Mouse (Mus musculus): ENCODE results near the gene Ifitm2. TPM values are rescaled to one million over a fixed set of nuclear protein-coding genes. Genes with fewer than 3 reads are reported as not detected.

Gene Ifitm2
- polyA plus RNA-seq, 1 experiment from 2014 or later = 459 TPM

- Histone ChIP-seq H3K27ac (no peak overlapping the region), H3K9ac (no peak overlapping the region), H3K27me3 (no peaks in the 10 kb centered on the region), H3K4me3 (no peak overlapping the region), H3K9me3 (replicated peaks) (no peaks in the 10 kb centered on the region), H3K4me1 (replicated peaks) (peaks cover 68% of the 10 kb centered on the region), H3K4me2 (0 out of 2 replicates have a peak overlapping the region, but pooled peaks have one; percentile 66), H3K36me3 (no peaks in the 10 kb centered on the region; the same call in 1 of the 2 replicates)
- ATAC-seq (replicated peaks; ENCODE audit: insufficient number of reproducible peaks, insufficient read depth, low FRiP score, low read depth) = no peak
- 58% methylated on average over 7 of the region's 7 CpGs for WGBS
These were observed 3.3 kb downstream of the Ifitm2 start for GRCm38 (mm10) chr7:140952441-140952840.

- no peaks in the 10 kb centered on the region; the same call in 1 of the 2 replicates for H3K36me3 ChIP-seq
- H3K9me3 ChIP-seq (replicated peaks) = no peaks in the 10 kb centered on the region
- no peak overlapping the region for H3K4me2 ChIP-seq
- H3K9ac ChIP-seq = no peak overlapping the region
- H3K27me3 ChIP-seq = no peaks in the 10 kb centered on the region
- no peak overlapping the region for H3K4me3 ChIP-seq
- H3K4me1 ChIP-seq (replicated peaks) = peaks cover 72% of the 10 kb centered on the region
- no peak for ATAC-seq (replicated peaks; ENCODE audit: insufficient number of reproducible peaks, insufficient read depth, low FRiP score, low read depth)
- peak overlapping the region; percentile 71; the same call in 1 of the 2 replicates for H3K27ac ChIP-seq
- 63% methylated on average over 6 of the region's 6 CpGs for WGBS
These were observed 4.0 kb downstream of the Ifitm2 start for GRCm38 (mm10) chr7:140951765-140952164.

- no peak overlapping the region for H3K9ac ChIP-seq
These were observed 4.7 kb downstream of the Ifitm2 start for GRCm38 (mm10) chr7:140951051-140951450.

DNA sequence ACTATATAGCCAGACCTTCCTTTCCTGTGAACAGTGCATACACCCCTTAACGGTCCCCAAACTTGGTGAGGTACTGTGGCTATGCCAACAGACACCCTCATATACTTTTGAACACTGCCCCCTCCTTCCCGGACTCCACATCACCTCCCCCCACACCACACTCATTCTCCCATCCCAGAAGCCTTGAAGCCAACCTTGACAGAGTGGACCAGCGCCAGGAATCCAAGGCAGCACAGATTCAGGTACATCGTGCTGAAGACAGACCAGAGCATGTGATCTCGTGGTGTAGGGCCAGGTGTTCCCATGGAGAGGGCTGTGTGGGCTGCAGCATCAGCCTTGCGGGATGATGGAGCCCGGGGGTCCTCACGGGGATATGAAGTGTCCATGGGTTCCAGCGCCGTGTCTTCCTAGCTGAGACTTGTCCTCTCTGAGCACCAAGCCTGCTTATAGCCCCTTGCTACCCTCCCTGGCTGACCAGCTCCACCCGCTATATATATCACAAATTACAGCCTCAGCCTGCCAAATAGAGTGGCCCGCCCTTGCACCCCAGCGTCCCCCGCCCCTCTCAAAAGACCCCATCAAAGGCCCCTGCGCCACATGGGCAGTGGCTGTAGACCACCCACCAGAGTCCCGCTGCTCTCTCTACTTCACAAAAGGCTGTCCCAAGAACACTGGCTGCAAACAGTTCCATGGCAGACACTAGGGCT, 5.8 kb downstream of the Ifitm2 start, which contains the start of gene Ifitm5:
TSS of gene Ifitm5 (minus strand) at position 468 of the 707 bp plus-strand sequence.
- WGBS = 85% methylated on average over 16 of the region's 16 CpGs
- H3K9ac ChIP-seq = no peak within 1 kb of the TSS
- H3K4me2 ChIP-seq = peak within 1 kb of the TSS; percentile 26; the same call in 1 of the 2 replicates

More at GRCm38 (mm10) chr7:140951051-140951450, 4.7 kb downstream of the Ifitm2 start:
- WGBS = 47% methylated on average over 8 of the region's 8 CpGs
- ATAC-seq (replicated peaks; ENCODE audit: insufficient number of reproducible peaks, insufficient read depth, low FRiP score, low read depth) = no peak
- Histone ChIP-seq H3K27ac (peak overlapping the region; percentile 71), H3K4me2 (peak overlapping the region; percentile 26; the same call in 1 of the 2 replicates), H3K36me3 (peaks cover 6% of the 10 kb centered on the region; the same call in 1 of the 2 replicates), H3K4me1 (replicated peaks) (peaks cover 71% of the 10 kb centered on the region), H3K9me3 (replicated peaks) (no peaks in the 10 kb centered on the region), H3K4me3 (no peak overlapping the region), H3K27me3 (no peaks in the 10 kb centered on the region)

DNA sequence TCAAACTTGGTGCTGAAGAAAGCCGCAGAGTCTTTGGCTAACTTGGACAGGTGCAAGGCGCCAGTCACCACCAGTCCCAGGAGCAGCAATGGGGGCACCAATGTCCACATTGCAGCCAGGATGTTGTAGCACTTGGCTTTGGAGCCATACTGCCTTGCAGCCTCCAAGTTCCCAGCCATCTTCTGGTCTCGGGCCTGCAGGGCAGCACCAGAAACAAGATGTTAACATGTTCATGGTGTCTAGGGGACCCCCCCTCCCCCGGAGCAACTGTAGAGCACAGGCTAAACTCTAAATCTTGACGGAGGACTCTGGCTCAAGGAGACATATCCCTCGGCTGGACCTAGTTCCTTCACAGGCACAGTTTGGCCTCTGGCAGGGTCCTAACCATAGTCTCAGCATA, 6.5 kb downstream of the Ifitm2 start:
- no peak overlapping the region for H3K4me2 ChIP-seq
- no peak overlapping the region for H3K27ac ChIP-seq
- H3K4me3 ChIP-seq = no peak overlapping the region
- H3K27me3 ChIP-seq = no peaks in the 10 kb centered on the region
- WGBS = 82% methylated on average over 6 of the region's 6 CpGs
- no peak for ATAC-seq (replicated peaks; ENCODE audit: insufficient number of reproducible peaks, insufficient read depth, low FRiP score, low read depth)
- H3K9ac ChIP-seq = no peak overlapping the region
- peaks cover 58% of the 10 kb centered on the region for H3K4me1 ChIP-seq (replicated peaks)
- H3K9me3 ChIP-seq (replicated peaks) = no peaks in the 10 kb centered on the region
- H3K36me3 ChIP-seq = peaks cover 12% of the 10 kb centered on the region; the same call in 1 of the 2 replicates

More for the DNA sequence above, 5.8 kb downstream of the Ifitm2 start, which contains the start of gene Ifitm5:
- no peak for ATAC-seq (replicated peaks; ENCODE audit: insufficient number of reproducible peaks, insufficient read depth, low FRiP score, low read depth)
- no peaks in the 10 kb centered on the region for H3K9me3 ChIP-seq (replicated peaks)
- peaks cover 12% of the 10 kb centered on the region; the same call in 1 of the 2 replicates for H3K36me3 ChIP-seq
- peaks cover 64% of the 10 kb centered on the region for H3K4me1 ChIP-seq (replicated peaks)
- no peak within 1 kb of the TSS for H3K4me3 ChIP-seq
- H3K27ac ChIP-seq = peak within 1 kb of the TSS; percentile 71
- H3K27me3 ChIP-seq = no peaks in the 10 kb centered on the region

GRCm38 (mm10) chr7:140948161-140948560, 7.6 kb downstream of the Ifitm2 start:
- Histone ChIP-seq H3K4me1 (replicated peaks) (peaks cover 49% of the 10 kb centered on the region), H3K27ac (peak overlapping the region; percentile 70), H3K4me3 (no peak overlapping the region), H3K27me3 (no peaks in the 10 kb centered on the region), H3K36me3 (peaks cover 12% of the 10 kb centered on the region; the same call in 1 of the 2 replicates), H3K9me3 (replicated peaks) (no peaks in the 10 kb centered on the region), H3K4me2 (no peak overlapping the region), H3K9ac (no peak overlapping the region)
- 30% methylated on average over 8 of the region's 8 CpGs for WGBS
- no peak for ATAC-seq (replicated peaks; ENCODE audit: insufficient number of reproducible peaks, insufficient read depth, low FRiP score, low read depth)

DNA sequence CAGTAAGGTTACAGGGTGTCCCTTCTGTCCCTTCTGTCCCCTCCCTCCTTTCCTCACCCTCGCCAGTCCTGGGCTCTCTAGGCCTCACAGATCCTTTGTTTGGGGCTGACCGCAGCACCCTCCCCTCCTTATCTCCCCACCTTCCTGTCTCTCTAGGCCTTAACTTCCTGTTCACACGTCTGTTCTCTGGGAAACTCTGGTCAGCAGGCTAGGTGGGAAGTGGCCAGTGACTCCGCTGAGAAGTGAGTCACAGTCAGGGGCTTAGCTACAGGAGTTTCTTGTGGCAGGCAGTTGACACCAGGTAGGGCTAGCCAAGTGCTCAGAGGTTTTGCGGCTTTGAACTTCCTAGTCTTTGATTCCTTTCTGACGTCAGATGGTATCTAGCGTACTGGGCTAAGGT, 8.8 kb downstream of the Ifitm2 start:
- 36% methylated on average over 7 of the region's 7 CpGs for WGBS
- Histone ChIP-seq H3K9me3 (replicated peaks) (no peaks in the 10 kb centered on the region), H3K27me3 (no peaks in the 10 kb centered on the region), H3K9ac (no peak overlapping the region), H3K27ac (peak overlapping the region; percentile 70), H3K4me3 (no peak overlapping the region), H3K4me2 (no peak overlapping the region), H3K4me1 (replicated peaks) (peaks cover 54% of the 10 kb centered on the region), H3K36me3 (peaks cover 12% of the 10 kb centered on the region; the same call in 1 of the 2 replicates)
- ATAC-seq (replicated peaks; ENCODE audit: insufficient number of reproducible peaks, insufficient read depth, low FRiP score, low read depth) = peak; percentile 41

DNA sequence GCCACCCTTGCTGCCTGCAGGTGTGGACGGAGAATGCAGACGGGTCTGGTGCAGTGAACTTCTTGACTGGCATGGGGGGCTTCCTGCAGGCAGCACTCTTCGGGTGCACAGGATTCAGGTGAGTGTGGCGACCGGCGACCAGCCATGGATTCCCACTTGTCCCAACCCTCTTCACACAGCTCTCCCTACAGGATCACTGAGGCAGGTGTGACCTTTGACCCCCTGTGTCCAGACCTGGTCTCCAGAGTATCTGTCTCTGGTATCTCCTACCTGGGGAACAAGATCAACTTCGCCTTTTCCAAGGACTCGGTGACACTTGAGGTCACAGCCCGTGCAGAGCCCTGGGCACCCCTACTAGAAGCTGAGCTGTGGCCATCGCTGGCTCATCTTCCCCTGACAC, 9.5 kb downstream of the Ifitm2 start:
- ATAC-seq (replicated peaks; ENCODE audit: insufficient number of reproducible peaks, insufficient read depth, low FRiP score, low read depth) = no peak
- no peaks in the 10 kb centered on the region for H3K27me3 ChIP-seq
- peaks cover 50% of the 10 kb centered on the region for H3K4me1 ChIP-seq (replicated peaks)
- H3K4me2 ChIP-seq = no peak overlapping the region
- H3K27ac ChIP-seq = peak overlapping the region; percentile 70
- no peak overlapping the region for H3K9ac ChIP-seq
- peaks cover 12% of the 10 kb centered on the region; the same call in 1 of the 2 replicates for H3K36me3 ChIP-seq
- no peaks in the 10 kb centered on the region for H3K9me3 ChIP-seq (replicated peaks)
- 85% methylated on average over 10 of the region's 10 CpGs for WGBS
- H3K4me3 ChIP-seq = no peak overlapping the region

DNA sequence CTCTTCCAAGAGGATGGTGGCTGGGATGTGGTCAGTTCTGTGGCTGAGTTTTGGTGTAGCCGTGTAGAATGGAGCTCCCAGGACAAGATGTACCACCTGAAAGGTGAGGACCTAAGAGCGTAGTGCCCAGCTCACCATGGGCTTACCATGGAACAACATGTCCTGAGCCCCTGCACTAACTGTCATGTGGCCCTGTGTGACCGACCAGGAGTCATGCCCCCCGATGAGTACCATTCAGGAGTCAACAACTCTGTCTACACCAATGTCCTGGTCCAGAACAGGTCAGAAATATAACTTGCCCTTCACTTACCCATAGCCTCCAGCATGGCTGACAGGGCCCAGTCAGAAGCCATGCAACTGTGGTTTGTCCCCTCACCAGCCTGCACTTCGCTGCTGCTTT, 10.5 kb downstream of the Ifitm2 start:
- ATAC-seq (replicated peaks; ENCODE audit: insufficient number of reproducible peaks, insufficient read depth, low FRiP score, low read depth) = no peak
- H3K27me3 ChIP-seq = no peaks in the 10 kb centered on the region

DNA sequence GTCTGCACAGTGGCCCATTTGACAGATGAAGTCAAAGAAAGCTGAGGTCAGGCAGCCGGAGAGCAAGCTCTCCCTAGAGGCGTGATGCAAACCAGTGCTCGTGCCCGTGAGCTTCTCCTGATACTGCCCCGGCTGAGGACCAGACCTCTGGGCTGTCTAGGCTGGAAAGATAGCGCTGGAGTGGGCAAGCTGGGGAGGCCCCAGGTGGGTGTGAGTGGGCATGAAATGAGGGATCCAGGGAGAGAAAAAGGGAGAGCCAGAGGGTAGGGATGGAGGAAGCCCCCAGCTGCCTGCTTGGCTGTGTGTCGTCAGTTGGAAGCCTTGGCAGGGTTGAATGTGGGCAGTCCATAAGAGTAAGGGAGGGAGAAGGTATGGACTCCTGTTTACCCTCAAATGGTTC, 11.6 kb downstream of the Ifitm2 start:
- Histone ChIP-seq H3K4me2 (no peak overlapping the region), H3K36me3 (peaks cover 12% of the 10 kb centered on the region; the same call in 1 of the 2 replicates), H3K9me3 (replicated peaks) (no peaks in the 10 kb centered on the region), H3K4me1 (replicated peaks) (peaks cover 46% of the 10 kb centered on the region), H3K9ac (no peak overlapping the region), H3K4me3 (no peak overlapping the region), H3K27ac (no peak overlapping the region), H3K27me3 (no peaks in the 10 kb centered on the region)
- no peak for ATAC-seq (replicated peaks; ENCODE audit: insufficient number of reproducible peaks, insufficient read depth, low FRiP score, low read depth)
- WGBS = 76% methylated on average over 7 of the region's 7 CpGs

More for the DNA sequence above, 10.5 kb downstream of the Ifitm2 start:
- Histone ChIP-seq H3K36me3 (peaks cover 12% of the 10 kb centered on the region; the same call in 1 of the 2 replicates), H3K9me3 (replicated peaks) (no peaks in the 10 kb centered on the region), H3K4me3 (no peak overlapping the region), H3K9ac (no peak overlapping the region), H3K4me1 (replicated peaks) (peaks cover 44% of the 10 kb centered on the region), H3K4me2 (no peak overlapping the region), H3K27ac (no peak overlapping the region)
- WGBS = 90% methylated on average over 5 of the region's 5 CpGs

DNA sequence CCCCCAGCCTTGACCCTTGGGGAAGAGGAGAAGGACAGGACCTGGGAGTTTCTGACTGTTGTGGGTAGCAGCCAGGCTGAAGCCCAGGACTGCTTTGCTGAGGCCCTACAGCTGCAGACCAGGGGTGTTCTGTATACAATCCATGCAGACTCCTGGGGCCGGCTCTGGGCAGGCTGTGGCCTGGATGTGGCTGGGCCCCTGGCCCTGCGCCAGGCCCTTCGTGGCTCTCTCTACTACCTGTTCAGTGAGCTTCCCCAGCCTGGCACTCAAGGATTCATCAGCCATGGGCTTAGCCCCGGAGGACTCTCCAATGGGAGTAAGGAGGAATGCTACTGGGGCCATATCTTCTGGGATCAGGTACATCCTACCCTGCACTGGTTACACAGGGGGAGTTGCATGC, 12.4 kb downstream of the Ifitm2 start:
- Histone ChIP-seq H3K36me3 (peaks cover 12% of the 10 kb centered on the region; the same call in 1 of the 2 replicates), H3K27ac (no peak overlapping the region), H3K27me3 (no peaks in the 10 kb centered on the region), H3K4me1 (replicated peaks) (peaks cover 46% of the 10 kb centered on the region), H3K9ac (no peak overlapping the region), H3K9me3 (replicated peaks) (no peaks in the 10 kb centered on the region), H3K4me2 (no peak overlapping the region), H3K4me3 (no peak overlapping the region)
- WGBS = 74% methylated on average over 4 of the region's 4 CpGs
- no peak for ATAC-seq (replicated peaks; ENCODE audit: insufficient number of reproducible peaks, insufficient read depth, low FRiP score, low read depth)
